Mouse (Mus musculus) myocyte (in vitro differentiated cells): ENCODE data around the gene Olfr850.

Experiments
- CEBPB ChIP-seq: IDR thresholded peaks from 2 replicates; pipeline ENCODE4 v1.6.1; 2011; ENCODE audit warnings: mild to moderate bottlenecking, moderate library complexity; ENCODE audit not compliant: poor library complexity, insufficient read depth, severe bottlenecking
- E2F4 ChIP-seq: IDR thresholded peaks from one replicate; pipeline ENCODE4 v1.6.1; 2011; ENCODE audit warnings: mild to moderate bottlenecking, control low read depth, moderate library complexity; ENCODE audit not compliant: insufficient read depth
- MAX ChIP-seq: IDR thresholded peaks from one replicate; pipeline ENCODE4 v1.6.1; 2011; ENCODE audit warnings: low read depth, mild to moderate bottlenecking, control low read depth
- MYOD1 ChIP-seq, 3 experiments: IDR thresholded peaks; one replicate each; pipeline ENCODE4 v1.6.1; 2011; ENCODE audit warnings: control low read depth in 2 of 3, low read depth in 2 of 3, mild to moderate bottlenecking in 2 of 3, moderate library complexity in 1 of 3; ENCODE audit not compliant: insufficient read length in 2 of 3, control insufficient read depth in 1 of 3
- MYOG ChIP-seq, 3 experiments: IDR thresholded peaks; one replicate each; pipeline ENCODE4 v1.6.1; 2011; ENCODE audit warnings: control low read depth in 2 of 3, low read depth in 2 of 3, mild to moderate bottlenecking in 2 of 3; ENCODE audit not compliant: insufficient read length in 2 of 3, control insufficient read depth in 1 of 3, insufficient read depth in 1 of 3
- POLR2A ChIP-seq: IDR thresholded peaks from one replicate; pipeline ENCODE4 v1.6.1; 2011; ENCODE audit warnings: low read depth, mild to moderate bottlenecking, control low read depth, moderate library complexity; ENCODE audit not compliant: insufficient read length
- POLR2AphosphoS2 ChIP-seq: IDR thresholded peaks from one replicate; pipeline ENCODE4 v1.6.1; 2011; ENCODE audit warnings: low read depth, control low read depth; ENCODE audit not compliant: insufficient read length
- REST ChIP-seq: IDR thresholded peaks from one replicate; pipeline ENCODE4 v1.6.1; 2011; ENCODE audit warnings: mild to moderate bottlenecking, control low read depth, moderate library complexity; ENCODE audit not compliant: insufficient read depth, insufficient read length
- SRF ChIP-seq: IDR thresholded peaks from one replicate; pipeline ENCODE4 v1.6.1; 2011; ENCODE audit warnings: low read depth; ENCODE audit not compliant: control insufficient read depth, insufficient read length
- TCF12 ChIP-seq: IDR thresholded peaks from one replicate; pipeline ENCODE4 v1.6.1; 2011; ENCODE audit warnings: mild to moderate bottlenecking, control low read depth; ENCODE audit not compliant: poor library complexity, insufficient read depth, severe bottlenecking
- TCF3 ChIP-seq: IDR thresholded peaks from one replicate; pipeline ENCODE4 v1.6.1; 2011; ENCODE audit warnings: low read depth, control low read depth; ENCODE audit not compliant: insufficient read length
- USF1 ChIP-seq: IDR thresholded peaks from one replicate; pipeline ENCODE4 v1.6.1; 2011; ENCODE audit warnings: low read depth, mild to moderate bottlenecking, control low read depth, moderate library complexity

DNA sequence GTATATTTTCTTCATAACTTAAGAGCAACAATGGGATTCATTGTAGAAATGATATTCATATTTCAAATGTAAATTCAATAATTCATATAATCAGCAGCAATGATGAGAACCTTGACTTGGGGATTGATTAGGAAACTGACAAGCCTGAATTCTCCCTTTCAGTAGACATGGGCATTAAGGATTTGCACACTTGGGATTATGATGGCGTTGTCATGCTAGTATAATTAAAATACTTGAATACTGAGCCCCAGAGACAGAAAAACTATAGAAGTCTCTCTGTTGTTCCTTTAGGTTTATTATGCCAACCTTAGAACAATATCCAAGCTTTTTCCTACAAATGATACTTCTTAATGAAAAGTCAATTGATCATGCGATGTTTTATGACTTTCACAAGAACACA lies 38.1 kb downstream of the Olfr850 start, which contains the start of gene Olfr849:
- TF ChIP-seq POLR2AphosphoS2 (no peak), POLR2A (no peak), TCF3 (no peak), MYOG (IDR thresholded peaks at IDR 0.05; ENCODE audit: control insufficient read depth in 1 of 3, insufficient read depth in 1 of 3, insufficient read length in 2 of 3, low read depth in 2 of 3) (no peak), MYOD1 (IDR thresholded peaks at IDR 0.05; ENCODE audit: control insufficient read depth in 1 of 3, insufficient read length in 2 of 3, low read depth in 2 of 3) (no peak), USF1 (no peak), CEBPB (no peak), MAX (no peak), TCF12 (no peak), REST (no peak), E2F4 (no peak), SRF (no peak)
